Mouse (Mus musculus) forelimb bud, embryonic 11.5 days (tissue): Measurements from ENCODE around the gene Fpr-rs3.

ENCODE experiments used
- DNase-seq: peaks from one replicate; pipeline ENCODE4 v3.0.0-alpha.2; 2012; ENCODE audit warnings: low read depth, low spot score

The Fpr-rs3 gene

DNA sequence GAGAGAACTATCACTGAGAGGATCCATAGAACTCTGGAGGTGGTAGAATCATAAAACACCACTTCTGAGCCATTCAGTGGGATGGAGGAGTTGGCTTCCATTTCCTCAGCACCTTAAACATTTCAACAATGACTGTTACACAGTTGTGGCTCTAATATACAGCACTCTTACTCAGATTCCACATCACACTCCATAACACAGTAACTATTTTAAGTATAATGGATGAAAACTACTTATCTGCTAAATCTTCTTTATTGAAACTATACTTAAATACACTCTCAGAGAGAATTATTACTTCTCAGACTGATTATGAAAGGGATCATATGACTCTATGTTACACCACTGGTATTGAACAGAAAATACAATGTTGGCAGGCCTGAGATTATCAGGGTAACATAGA lies at the start of gene Fpr-rs3:
Gene Fpr-rs3, minus strand, starts transcription at position 101 of the 400 bp plus-strand sequence.
- no peak for DNase-seq

DNA sequence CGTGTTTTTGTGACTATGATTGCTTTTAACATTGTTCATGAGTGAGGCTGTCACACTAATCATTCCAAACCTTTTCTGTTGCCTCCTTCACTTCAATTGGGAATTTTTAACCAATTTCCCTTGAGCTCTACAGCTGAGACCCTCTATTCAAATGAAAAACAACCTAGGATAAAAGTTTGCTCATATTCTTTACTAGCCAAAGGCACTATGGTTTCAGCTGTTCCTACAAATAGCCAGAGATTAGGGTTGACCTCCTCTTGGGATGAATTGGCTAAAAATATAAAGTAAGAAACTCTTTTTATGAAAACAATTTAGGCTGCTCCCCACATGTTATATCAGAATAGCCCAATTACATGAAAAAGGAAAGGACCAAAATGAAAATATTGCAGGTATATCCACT lies 28.4 kb downstream of the Fpr-rs3 start, which contains the start of gene Vmn2r110:
Gene Vmn2r110, minus strand, starts transcription at position 101 of the 400 bp plus-strand sequence.
- no peak for DNase-seq
